9 mouse cellular contexts compared by ENCODE assay signal in the genomic region with DNA sequence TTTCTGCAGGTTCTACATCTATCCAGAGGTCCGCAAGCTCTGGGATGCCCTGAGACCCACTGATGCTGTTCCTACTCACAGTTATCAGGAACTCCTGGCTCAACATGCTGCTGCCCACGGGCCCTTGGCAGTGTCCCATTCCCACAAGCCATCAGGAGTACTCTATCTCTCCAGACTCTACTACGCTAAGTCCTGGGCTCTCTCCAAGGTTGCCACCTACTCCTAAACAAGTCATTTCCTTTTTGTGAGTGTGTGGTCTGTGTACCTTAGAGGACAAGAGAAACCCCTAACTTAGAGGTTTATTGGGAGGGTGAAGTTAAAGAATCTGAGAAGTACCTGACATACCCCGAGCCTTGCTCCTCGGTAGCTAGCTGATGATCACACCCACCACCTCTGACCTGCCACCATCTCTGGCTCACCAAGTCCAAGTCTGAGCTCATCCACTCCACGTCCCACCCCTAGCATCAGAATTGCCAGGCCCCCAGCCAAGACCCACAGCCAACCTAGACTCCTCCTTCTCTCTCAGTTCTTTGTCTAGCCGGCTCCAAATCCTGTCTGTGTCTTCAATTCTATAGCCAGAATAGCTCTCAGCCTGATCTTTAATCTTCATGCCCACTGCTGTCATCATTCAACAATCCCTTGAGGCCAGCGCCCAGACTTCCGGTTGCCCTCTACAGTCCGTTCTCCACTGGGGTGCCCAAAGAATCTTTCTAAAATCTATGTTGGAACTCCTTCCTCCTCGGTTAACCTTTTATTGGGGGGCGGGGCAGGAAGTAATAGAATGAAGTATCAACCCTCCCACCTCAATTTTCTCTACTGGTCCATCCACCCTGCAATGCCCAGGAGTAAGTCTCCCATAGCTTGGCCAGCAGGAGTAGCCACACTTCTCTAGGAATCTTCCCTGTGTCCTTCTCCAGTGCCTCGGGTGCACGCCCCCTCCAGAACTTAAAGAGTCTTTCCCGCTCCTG. TPM values are rescaled to one million over a fixed set of nuclear protein-coding genes. Genes with fewer than 3 reads are reported as not detected.
DNase-seq lines count a peak whose midpoint lies in the region; ATAC-seq and TF ChIP-seq lines count a peak whose summit lies in the region.
"Had no signal": no experiment of that assay in that cellular context is flagged by ENCODE, and none has a peak within 500 bp of the region (broad histone marks: within the 10 kb centered on the region; RNA-seq: fewer than 3 reads in every experiment).

No protein-coding gene starts in this region.

- H3K4me1 ChIP-seq in heart, embryonic 10.5 days, result peaks cover 83% of the 10 kb centered on the region
- peaks cover 69% of the 10 kb centered on the region for H3K4me1 ChIP-seq in limb, embryonic 10.5 days
- peaks cover 34% of the 10 kb centered on the region for H3K4me1 ChIP-seq in neural tube, embryonic 14.5 days (ENCODE audit: control insufficient read depth, insufficient read depth, low read length)

- DNase-seq in heart, embryonic 10.5 days (ENCODE audit: low spot score), result no peak
- DNase-seq in heart, postnatal 36 days, result no peak
- no peak for DNase-seq in limb, embryonic 10.5 days (ENCODE audit: low spot score)
- no peak for DNase-seq in right cerebral cortex, postnatal 14 days
- DNase-seq in frontal cortex, postnatal 36 days (ENCODE audit: low spot score in 2 of 2), result no peak

- H3K27me3 ChIP-seq in heart, embryonic 10.5 days (ENCODE audit: insufficient read depth, poor library complexity, severe bottlenecking), result no peaks in the 10 kb centered on the region
- no peaks in the 10 kb centered on the region for H3K27me3 ChIP-seq in C2C12 (ENCODE audit: control insufficient read depth, insufficient read depth, insufficient read length)
- no peaks in the 10 kb centered on the region for H3K27me3 ChIP-seq in limb, embryonic 10.5 days (ENCODE audit: low read depth, poor library complexity, severe bottlenecking)
- H3K27me3 ChIP-seq in neural tube, embryonic 14.5 days (ENCODE audit: control insufficient read depth, insufficient read depth, low read length), result no peaks in the 10 kb centered on the region

- no peaks in the 10 kb centered on the region for H3K9me3 ChIP-seq in heart, embryonic 10.5 days
- no peaks in the 10 kb centered on the region for H3K9me3 ChIP-seq in limb, embryonic 10.5 days (replicated peaks)
- no peaks in the 10 kb centered on the region for H3K9me3 ChIP-seq in neural tube, embryonic 14.5 days (ENCODE audit: control insufficient read depth, low read length)

- peak overlapping the region; percentile 63 for H3ac ChIP-seq in C2C12 (ENCODE audit: control insufficient read depth, insufficient read length, low read depth)

- H3K36me3 ChIP-seq in heart, embryonic 10.5 days, result peaks cover 20% of the 10 kb centered on the region
- H3K36me3 ChIP-seq in C2C12 (ENCODE audit: control insufficient read depth, insufficient read depth), result peaks cover 20% of the 10 kb centered on the region
- peaks cover 39% of the 10 kb centered on the region for H3K36me3 ChIP-seq in limb, embryonic 10.5 days
- peaks cover 13% of the 10 kb centered on the region; the same call in 1 of the 2 replicates for H3K36me3 ChIP-seq in neural tube, embryonic 14.5 days (ENCODE audit: control insufficient read depth, insufficient read depth, low read length)

- ATAC-seq in erythroblast, adult 5-6 weeks (replicated peaks; ENCODE audit: low FRiP score, poor library complexity, severe bottlenecking), result 0 out of 2 replicates have a peak, but pooled peaks have one; percentile 0
- ATAC-seq in neural tube, embryonic 14.5 days (ENCODE audit: low read depth), result peak; percentile 0

- peaks cover 21% of the 10 kb centered on the region for H3K79me2 ChIP-seq in C2C12 (ENCODE audit: control insufficient read depth, insufficient read depth)

- intact Hi-C loops in heart, postnatal 36 days (cut with DNase I), result no loop called here

- peak overlapping the region; percentile 99 for H3K9ac ChIP-seq in neural tube, embryonic 14.5 days (replicated peaks; ENCODE audit: low read depth, low read length)

- H3K4me2 ChIP-seq in neural tube, embryonic 14.5 days (ENCODE audit: low read depth, low read length), result peak overlapping the region; percentile 85

- peak overlapping the region; percentile 94 for H3K27ac ChIP-seq in heart, embryonic 10.5 days
- H3K27ac ChIP-seq in limb, embryonic 10.5 days, result peak overlapping the region; percentile 96
- H3K27ac ChIP-seq in neural tube, embryonic 14.5 days (ENCODE audit: low read depth, low read length), result peak overlapping the region; percentile 97

- TF ChIP-seq CTCF in C2C12 (IDR thresholded peaks at IDR 0.05; ENCODE audit: control insufficient read depth, insufficient read depth, insufficient read length), result no peak

- H3K79me3 ChIP-seq in C2C12 (ENCODE audit: low read depth), result peaks cover 6% of the 10 kb centered on the region

- H3K4me3 ChIP-seq in heart, embryonic 10.5 days, result peak overlapping the region; percentile 80
- H3K4me3 ChIP-seq in C2C12 (ENCODE audit: insufficient read depth, poor library complexity, severe bottlenecking), result peak overlapping the region; percentile 66
- H3K4me3 ChIP-seq in limb, embryonic 10.5 days, result peak overlapping the region; percentile 81
- peak overlapping the region; percentile 92 for H3K4me3 ChIP-seq in neural tube, embryonic 14.5 days (ENCODE audit: low read depth, low read length)

- WGBS in heart, embryonic 10.5 days, result 35% methylated on average over 15 of the region's 15 CpGs
- WGBS in limb, embryonic 10.5 days, result 40% methylated on average over 15 of the region's 15 CpGs
- WGBS in neural tube, embryonic 14.5 days, result 30% methylated on average over 15 of the region's 15 CpGs

TF ChIP-seq in C2C12, 6 proteins besides CTCF, POLR2A, EP300 and RAD21:
- no peak for TF ChIP-seq MYOD1 (IDR thresholded peaks at IDR 0.05; ENCODE audit: control insufficient read depth, insufficient read length, low read depth)
- no peak for TF ChIP-seq MYOG (IDR thresholded peaks at IDR 0.05; ENCODE audit: control insufficient read depth, extremely low read depth, insufficient read length)
- peak; percentile 6 for TF ChIP-seq MAX (IDR thresholded peaks at IDR 0.05)
- no peak for TF ChIP-seq FOSL1 (IDR thresholded peaks at IDR 0.05; ENCODE audit: insufficient read depth, low read length, poor library complexity, severe bottlenecking)
- no peak for TF ChIP-seq CEBPB (IDR thresholded peaks at IDR 0.05; ENCODE audit: low read depth)
- TF ChIP-seq USF1 (IDR thresholded peaks at IDR 0.05; ENCODE audit: low read depth), result no peak

RNA-seq across cellular contexts. Expression of a gene that starts 0.7 kb away (rescaled TPM):
- 15.1 and 18.8 TPM in 2 replicates for polyA plus RNA-seq in heart, embryonic 10.5 days (2016; fragmentation: Nextera tagmentation; extraction: Ambion mirVana)
- 1 to 10 TPM; 1.2 to 1.3 TPM for total RNA-seq in heart, postnatal 36 days (2021)
- polyA plus RNA-seq in C2C12 (2012; fragmentation: generic; extraction: Trizol), result 14.0 TPM
- total RNA-seq in erythroblast, adult 5-6 weeks (2015; ENCODE audit: low replicate concordance), result 22.1 and 25.9 TPM in 2 replicates
- total RNA-seq in erythroblast, adult 5-6 weeks (2017; ENCODE audit: low replicate concordance), result 32.0 and 47.1 TPM in 2 replicates
- polyA plus RNA-seq in limb, embryonic 10.5 days (2016; fragmentation: Nextera tagmentation; extraction: Ambion mirVana), result 29.7 and 39.2 TPM in 2 replicates
- polyA plus RNA-seq in neural tube, embryonic 14.5 days (2014; fragmentation: Nextera tagmentation; extraction: Ambion mirVana), result 131 and 144 TPM in 2 replicates

RNA-seq across cellular contexts. Expression of a gene that starts 18.1 kb away (rescaled TPM):
- 8.5 and 12.5 TPM in 2 replicates for polyA plus RNA-seq in heart, embryonic 10.5 days (2016; fragmentation: Nextera tagmentation; extraction: Ambion mirVana)
- 10 to 100 TPM; 46.3 to 50.8 TPM for total RNA-seq in heart, postnatal 36 days (2021)
- 31.8 TPM for polyA plus RNA-seq in C2C12 (2012; fragmentation: generic; extraction: Trizol)
- total RNA-seq in erythroblast, adult 5-6 weeks (2015; ENCODE audit: low replicate concordance), result 21.9 and 30.7 TPM in 2 replicates
- 41.1 and 45.2 TPM in 2 replicates for total RNA-seq in erythroblast, adult 5-6 weeks (2017; ENCODE audit: low replicate concordance)
- 9.9 and 10.8 TPM in 2 replicates for polyA plus RNA-seq in limb, embryonic 10.5 days (2016; fragmentation: Nextera tagmentation; extraction: Ambion mirVana)
- 27.7 and 29.8 TPM in 2 replicates for polyA plus RNA-seq in neural tube, embryonic 14.5 days (2014; fragmentation: Nextera tagmentation; extraction: Ambion mirVana)

RNA-seq across cellular contexts. Expression of a gene that starts 32.2 kb away (rescaled TPM):
- polyA plus RNA-seq in heart, embryonic 10.5 days (2016; fragmentation: Nextera tagmentation; extraction: Ambion mirVana), result 27.4 and 41.1 TPM in 2 replicates
- total RNA-seq in heart, postnatal 36 days (2021), result 100 to 1,000 TPM; 439 to 481 TPM
- polyA plus RNA-seq in C2C12 (2012; fragmentation: generic; extraction: Trizol), result 1.8 TPM
- 1.3 and 7.9 TPM in 2 replicates for total RNA-seq in erythroblast, adult 5-6 weeks (2015; ENCODE audit: low replicate concordance)
- 0.60 and 5.6 TPM in 2 replicates for total RNA-seq in erythroblast, adult 5-6 weeks (2017; ENCODE audit: low replicate concordance)
- 9.8 and 21.2 TPM in 2 replicates for polyA plus RNA-seq in limb, embryonic 10.5 days (2016; fragmentation: Nextera tagmentation; extraction: Ambion mirVana)
- polyA plus RNA-seq in neural tube, embryonic 14.5 days (2014; fragmentation: Nextera tagmentation; extraction: Ambion mirVana), result 21.8 and 23.1 TPM in 2 replicates

RNA-seq across cellular contexts. Expression of a gene that starts 32.8 kb away (rescaled TPM):
- 12.5 and 25.8 TPM in 2 replicates for polyA plus RNA-seq in heart, embryonic 10.5 days (2016; fragmentation: Nextera tagmentation; extraction: Ambion mirVana)
- total RNA-seq in heart, postnatal 36 days (2021), result 100 to 1,000 TPM; 185 to 189 TPM
- 5.3 TPM for polyA plus RNA-seq in C2C12 (2012; fragmentation: generic; extraction: Trizol)
- not detected in 2 replicates for total RNA-seq in erythroblast, adult 5-6 weeks (2015; ENCODE audit: low replicate concordance)
- total RNA-seq in erythroblast, adult 5-6 weeks (2017; ENCODE audit: low replicate concordance), result not detected in 2 replicates
- polyA plus RNA-seq in limb, embryonic 10.5 days (2016; fragmentation: Nextera tagmentation; extraction: Ambion mirVana), result 0.23 TPM in 1 of 2 replicates, not detected in the other
- polyA plus RNA-seq in neural tube, embryonic 14.5 days (2014; fragmentation: Nextera tagmentation; extraction: Ambion mirVana), result not detected in 2 replicates

RNA-seq across cellular contexts. Expression of a gene that starts 41.6 kb away (rescaled TPM):
- 0.22 TPM in 1 of 2 replicates, not detected in the other for polyA plus RNA-seq in heart, embryonic 10.5 days (2016; fragmentation: Nextera tagmentation; extraction: Ambion mirVana)
- total RNA-seq in heart, postnatal 36 days (2021), result not detected
- not detected for polyA plus RNA-seq in C2C12 (2012; fragmentation: generic; extraction: Trizol)
- not detected in 2 replicates for total RNA-seq in erythroblast, adult 5-6 weeks (2015; ENCODE audit: low replicate concordance)
- total RNA-seq in erythroblast, adult 5-6 weeks (2017; ENCODE audit: low replicate concordance), result not detected in 2 replicates
- not detected in 2 replicates for polyA plus RNA-seq in limb, embryonic 10.5 days (2016; fragmentation: Nextera tagmentation; extraction: Ambion mirVana)
- not detected in 2 replicates for polyA plus RNA-seq in neural tube, embryonic 14.5 days (2014; fragmentation: Nextera tagmentation; extraction: Ambion mirVana)
- total RNA-seq: left cerebral cortex, postnatal 10 days had no signal
